Mouse (Mus musculus) gastrocnemius, postnatal 25 days (tissue): ENCODE measurements around the gene Card9. TPM values are rescaled to one million over a fixed set of nuclear protein-coding genes. Genes with fewer than 3 reads are reported as not detected.

Experiments
- DNase-seq: peaks from one replicate; pipeline ENCODE4 v3.0.0; 2022
- total RNA-seq, 2 experiments: library from RNA; stranded (reverse); gene quantifications; 1 replicate in 1 of 2; 2 replicates in 1 of 2; pipeline ENCODE4 v1.2.3; 2021

The Card9 gene
- total RNA-seq, 2 experiments from 2014 or later = 0.46 to 0.56 TPM

GRCm38 (mm10) chr2:26325386-26326181 lies 35.1 kb downstream of the Card9 start:
- DNase-seq = peak; percentile 44

DNA sequence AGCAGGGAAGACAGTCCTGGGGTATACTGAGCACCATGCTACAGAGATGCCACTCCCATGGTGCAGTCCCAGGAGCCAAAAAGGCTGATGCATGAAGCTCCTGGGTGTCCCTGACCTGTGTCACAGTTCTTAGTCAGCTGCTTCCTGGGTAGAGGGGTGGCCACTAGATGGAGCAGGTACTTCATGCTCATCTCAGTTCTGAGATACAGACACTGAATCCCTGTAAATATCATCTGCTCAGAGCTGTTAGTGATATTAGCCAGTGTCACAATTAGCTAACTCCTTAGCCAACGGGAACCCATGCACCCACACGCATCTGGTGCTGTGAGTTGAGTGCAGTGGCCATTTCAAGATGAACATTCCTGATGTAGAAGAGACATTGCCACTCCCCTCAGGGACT lies 35.8 kb downstream of the Card9 start:
- DNase-seq = no peak

- DNase-seq = no peak
These were observed 37.0 kb downstream of the Card9 start for GRCm38 (mm10) chr2:26323589-26324325.

DNA sequence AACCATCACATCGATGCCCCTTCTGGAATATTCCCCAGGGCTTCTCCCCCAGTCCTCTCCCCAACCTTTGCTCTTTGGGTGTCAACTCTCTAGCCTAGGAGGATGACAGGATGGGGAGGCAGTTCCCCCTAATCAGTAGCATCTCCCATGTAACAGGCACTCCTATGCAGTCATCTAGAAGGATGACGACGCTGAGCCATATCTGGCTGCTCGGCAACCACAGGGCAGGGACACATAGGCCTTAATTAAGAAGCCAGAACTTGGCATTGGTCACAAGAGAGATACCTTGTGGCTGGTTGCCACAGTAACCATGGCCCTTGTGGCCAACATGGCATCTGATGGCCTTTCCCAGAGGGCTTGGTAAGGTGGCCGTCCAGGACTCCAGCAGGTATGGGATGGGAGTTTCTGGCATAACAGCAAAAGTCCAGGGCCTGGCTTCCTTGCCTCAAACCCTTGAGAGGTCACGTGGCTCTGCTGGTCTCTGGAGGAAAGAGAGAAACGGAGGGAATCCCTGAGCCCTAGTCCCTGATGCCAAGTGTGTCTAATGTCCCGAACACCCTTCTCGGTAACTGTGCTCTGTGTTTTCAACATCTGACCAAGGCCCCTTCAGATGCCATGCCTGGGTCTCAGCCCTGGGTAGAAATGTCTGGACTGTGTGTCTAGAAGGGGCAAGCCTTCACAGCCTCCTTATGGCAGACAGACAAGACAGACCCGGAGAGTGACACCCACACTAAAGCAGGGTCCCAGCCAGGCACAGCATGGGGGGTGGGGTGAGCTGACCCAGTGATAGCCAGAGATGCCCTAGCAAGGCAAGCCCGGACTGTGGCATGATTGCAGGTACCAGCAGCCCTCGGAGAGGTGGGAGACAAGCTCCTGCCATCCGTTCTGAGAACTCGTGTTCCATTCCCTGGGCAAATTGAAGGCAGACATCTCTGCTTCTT lies 40.2 kb downstream of the Card9 start:
- DNase-seq = no peak

GRCm38 (mm10) chr2:26319519-26320244 lies 41.0 kb downstream of the Card9 start:
- DNase-seq = no peak

- DNase-seq = no peak
These were observed 41.6 kb downstream of the Card9 start for GRCm38 (mm10) chr2:26319109-26319508.

- no peak for DNase-seq
These were observed 42.6 kb downstream of the Card9 start for GRCm38 (mm10) chr2:26317991-26318672.

- DNase-seq = no peak
These were observed 43.3 kb downstream of the Card9 start for GRCm38 (mm10) chr2:26317371-26317770.

DNA sequence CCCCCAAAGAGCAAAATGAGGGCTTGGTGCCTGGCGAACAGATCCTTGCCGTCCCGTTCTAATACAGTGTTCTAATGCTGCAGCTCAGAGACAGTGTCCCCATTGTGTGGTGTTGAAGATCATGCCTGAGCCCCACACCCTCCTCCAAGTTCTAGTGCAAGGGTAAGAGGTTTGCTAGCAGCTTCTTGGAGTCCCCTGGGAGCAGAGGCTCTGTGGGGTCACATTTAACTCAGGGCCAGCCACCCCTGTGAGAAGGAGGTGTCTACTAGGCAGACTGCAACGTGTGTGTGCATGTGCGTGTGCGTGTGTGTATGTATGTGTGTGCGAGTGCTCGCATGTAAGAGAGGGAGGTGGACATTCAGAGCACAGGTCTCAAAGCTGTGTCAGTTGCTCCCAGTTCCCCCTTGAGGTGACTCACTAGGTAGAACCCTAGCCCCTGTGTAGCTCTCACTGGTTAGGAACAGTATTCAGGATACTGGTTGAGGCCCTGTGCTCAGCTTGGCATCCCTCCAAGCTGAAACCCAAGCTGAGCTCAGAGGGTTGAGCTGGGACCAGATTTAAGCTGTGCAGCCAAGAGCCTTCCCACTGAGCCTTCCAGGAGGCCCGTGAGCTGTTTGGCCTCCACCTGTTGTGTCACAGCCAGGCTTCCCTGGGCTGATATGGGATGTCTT lies 44.0 kb downstream of the Card9 start:
- peak; percentile 55 for DNase-seq

- peak; percentile 47 for DNase-seq
These were observed 44.8 kb downstream of the Card9 start for GRCm38 (mm10) chr2:26315925-26316311.

DNA sequence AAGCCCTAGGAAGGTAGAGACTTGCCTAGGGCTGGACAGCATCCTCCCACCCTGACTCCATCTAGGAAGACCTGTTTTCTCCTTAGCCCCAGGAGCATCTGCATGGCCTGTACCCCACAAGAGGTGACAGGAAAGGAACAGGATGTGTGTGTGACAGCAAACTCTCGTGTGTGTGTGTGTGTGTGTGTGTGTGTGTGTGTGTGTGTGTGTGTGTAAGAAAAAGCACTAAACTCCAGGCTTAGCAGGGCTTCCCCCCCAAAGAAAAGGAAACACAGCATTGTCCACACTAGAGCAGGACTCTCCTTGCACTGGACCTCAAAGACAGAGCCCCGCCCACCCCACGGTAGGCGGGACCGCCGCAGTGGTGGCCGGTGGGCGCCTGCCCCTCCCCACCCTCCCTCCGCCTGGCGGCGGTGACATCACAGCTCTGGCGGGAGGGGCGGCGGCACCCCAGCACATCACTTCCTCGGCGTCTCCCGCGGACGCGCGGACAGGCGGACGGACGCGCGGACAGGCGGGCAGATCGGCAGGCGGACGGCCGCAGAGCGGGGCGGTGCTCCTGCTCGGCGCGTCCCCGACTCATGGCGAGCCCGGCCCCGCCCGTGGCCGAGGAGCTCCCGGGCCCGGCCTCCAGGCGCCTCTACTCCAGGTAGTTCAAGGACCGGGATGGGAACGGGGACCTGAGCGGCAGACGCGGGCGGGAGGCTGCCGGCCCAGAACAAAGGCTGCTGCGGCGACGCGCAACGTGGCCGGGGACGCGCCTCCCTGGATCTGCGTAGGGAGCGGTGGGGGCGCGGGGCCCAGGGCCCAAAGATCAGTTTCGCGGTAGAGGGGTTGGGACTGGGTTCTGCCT lies 45.4 kb downstream of the Card9 start, which contains the start of gene Gpsm1:
Gene Gpsm1, plus strand, starts transcription at position 444 of the 853 bp plus-strand sequence.
- peak; percentile 90 for DNase-seq

DNA sequence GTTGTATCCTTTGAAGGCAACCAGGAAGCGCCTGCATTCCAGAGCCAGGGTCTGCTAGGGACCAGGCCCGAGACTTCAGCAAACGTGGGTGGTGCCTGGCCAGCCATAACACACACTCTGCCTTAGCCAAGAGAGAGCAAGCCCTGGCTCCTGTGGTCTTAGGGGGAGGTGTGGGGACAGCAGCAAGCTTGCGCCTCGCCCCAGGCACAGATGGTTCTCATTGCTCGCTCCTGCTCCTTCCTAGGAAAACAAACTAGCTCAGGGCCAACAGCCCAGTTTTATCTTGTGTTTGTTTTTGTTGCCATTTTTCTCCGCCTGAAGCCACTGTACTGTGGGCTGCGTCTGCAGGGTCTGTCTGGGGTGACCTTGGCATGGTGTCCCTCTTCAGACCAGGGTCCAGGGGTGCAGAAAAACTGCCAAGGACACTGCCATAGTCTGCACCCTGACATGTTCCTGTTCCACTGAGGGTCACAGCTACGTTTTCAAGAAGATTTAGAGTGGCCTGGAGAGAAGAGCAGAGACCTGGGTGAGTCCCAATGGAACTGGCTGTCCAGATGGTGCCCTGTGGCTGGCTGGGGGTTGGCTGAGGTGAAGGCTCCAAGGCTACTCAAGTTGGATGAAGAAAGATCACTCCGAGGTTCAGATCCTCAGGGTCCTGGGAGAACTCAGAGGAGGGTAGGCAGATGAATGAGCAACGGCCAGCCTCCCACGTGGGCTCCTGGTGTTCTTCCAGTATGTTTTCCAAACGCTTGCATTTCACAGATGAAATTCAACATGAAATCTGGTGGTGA lies 46.2 kb downstream of the Card9 start:
- peak; percentile 76 for DNase-seq

- no peak for DNase-seq
These were observed 47.3 kb downstream of the Card9 start for GRCm38 (mm10) chr2:26313394-26313793.

- DNase-seq = no peak
These were observed 47.9 kb downstream of the Card9 start for GRCm38 (mm10) chr2:26312812-26313211.

- DNase-seq = no peak
These were observed 48.8 kb downstream of the Card9 start for GRCm38 (mm10) chr2:26311936-26312335.

DNA sequence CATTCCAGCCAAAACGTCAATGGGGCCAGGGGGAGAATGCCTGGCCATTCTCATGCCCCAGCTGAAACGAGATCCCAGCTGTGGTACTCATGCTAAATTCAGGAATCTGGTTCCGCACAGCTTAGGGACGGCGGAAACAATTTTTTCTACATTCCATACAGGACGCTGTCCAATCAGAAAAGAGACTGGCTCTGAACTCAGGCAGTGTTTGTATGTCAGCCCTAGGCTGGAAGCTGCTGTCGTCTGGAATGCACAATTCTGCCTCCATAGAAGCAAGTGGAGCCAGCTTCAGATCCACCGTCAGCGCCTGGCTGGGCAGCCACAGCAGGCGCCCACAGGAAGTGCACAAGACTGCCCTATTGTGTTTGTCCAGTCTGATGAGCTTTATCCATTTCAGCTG lies 51.0 kb downstream of the Card9 start:
- DNase-seq = peak; percentile 44

- no peak for DNase-seq
These were observed 54.0 kb downstream of the Card9 start for GRCm38 (mm10) chr2:26306702-26307101.

GRCm38 (mm10) chr2:26305555-26305954 lies 55.2 kb downstream of the Card9 start:
- DNase-seq = no peak

- no peak for DNase-seq
These were observed 56.0 kb downstream of the Card9 start for GRCm38 (mm10) chr2:26304711-26305110.
